Mouse (Mus musculus) fat pad, adult 2 months (tissue): ENCODE data around the gene Pkp4.
A peak's percentile ranks its signal among the peaks of the same experiment; 100 is the strongest.

Source experiments
- DNase-seq: peaks from one replicate; pipeline ENCODE4 v3.0.0-alpha.2; 2011; ENCODE audit warnings: low read depth, low spot score; ENCODE audit errors: extremely low read depth

Pkp4 gene

DNA sequence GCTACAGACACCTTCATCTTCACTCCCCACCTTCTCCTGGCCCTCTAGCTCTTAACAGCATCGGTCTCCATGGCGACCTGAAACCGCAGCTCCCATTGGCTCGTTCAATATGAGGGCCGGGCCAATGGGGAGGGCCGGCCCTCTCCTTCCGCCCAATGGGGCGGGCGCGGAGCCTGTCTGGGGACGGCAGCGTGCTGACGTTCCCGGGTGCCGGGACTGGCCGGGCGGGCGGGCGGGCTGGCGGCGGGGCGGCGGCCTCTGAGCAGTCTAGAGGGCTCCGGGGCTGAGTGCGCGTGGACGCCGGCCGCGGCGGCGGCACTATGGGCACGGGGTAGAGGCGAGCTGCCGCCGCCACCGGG lies at the start of gene Pkp4, which contains the start of gene Ccdc148:
Gene Pkp4, plus strand, starts transcription at position 246 of the 359 bp plus-strand sequence.
Gene Ccdc148, minus strand, starts transcription at position 79 of the 359 bp plus-strand sequence.
- DNase-seq: peak; percentile 31

DNA sequence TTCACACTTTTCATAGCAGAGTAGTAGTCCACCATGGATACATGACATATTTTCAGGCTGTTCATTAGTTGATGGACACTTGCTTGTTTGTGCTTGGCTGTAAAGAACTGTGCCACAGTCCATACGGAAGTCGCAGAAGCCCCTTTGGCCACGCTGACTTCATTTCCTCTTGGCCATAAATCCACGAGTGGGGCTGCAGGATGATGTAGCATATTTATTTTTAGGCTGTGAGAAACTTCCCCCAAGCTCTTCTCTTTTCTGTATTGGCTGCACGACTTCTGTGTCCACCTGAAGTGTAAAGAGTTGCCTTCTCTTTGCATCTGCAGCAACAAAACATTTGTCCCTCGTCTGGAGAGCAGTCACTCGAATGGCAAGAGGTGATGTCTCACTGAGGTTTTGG lies 31.6 kb upstream of the Pkp4 start:
- no peak for DNase-seq

DNA sequence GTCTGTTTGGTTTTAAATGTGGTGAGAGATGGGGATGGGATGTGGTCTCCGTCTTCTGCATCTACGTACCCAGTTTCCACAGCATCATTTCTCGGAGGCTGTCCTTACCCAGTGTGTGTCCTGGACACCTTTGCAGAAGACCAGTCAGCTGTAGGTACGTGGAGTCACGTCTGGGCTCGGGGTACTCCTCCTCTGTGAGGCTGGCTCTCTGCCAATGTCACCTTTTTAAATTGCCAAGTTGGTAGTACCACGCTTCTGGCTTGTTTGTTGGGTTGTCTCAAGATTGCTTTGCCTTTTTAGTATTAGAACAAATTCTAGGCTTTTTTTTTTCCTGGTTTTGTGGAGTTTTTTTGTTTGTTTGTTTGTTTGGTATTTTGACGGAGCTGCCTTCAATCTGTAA lies 30.8 kb upstream of the Pkp4 start:
- no peak for DNase-seq

DNA sequence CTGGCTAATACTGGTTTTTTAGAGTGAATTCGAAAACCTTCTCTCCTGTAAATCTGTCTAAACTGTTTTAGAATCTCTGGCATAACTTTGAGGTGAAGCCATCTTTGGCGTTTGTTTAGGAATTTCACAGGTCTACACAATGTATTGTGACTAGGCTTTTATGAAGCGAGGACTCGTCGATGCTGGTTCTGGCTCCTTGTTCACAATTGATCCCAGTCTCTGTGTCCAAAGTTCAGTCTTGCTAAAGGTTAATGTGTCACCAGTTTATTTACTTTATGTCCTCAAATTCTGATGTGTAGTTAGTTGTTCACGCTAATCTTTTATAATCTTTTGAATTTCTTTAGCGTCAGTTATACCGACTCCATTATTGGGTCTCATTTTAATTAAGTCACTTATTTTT lies 29.6 kb upstream of the Pkp4 start:
- no peak for DNase-seq

DNA sequence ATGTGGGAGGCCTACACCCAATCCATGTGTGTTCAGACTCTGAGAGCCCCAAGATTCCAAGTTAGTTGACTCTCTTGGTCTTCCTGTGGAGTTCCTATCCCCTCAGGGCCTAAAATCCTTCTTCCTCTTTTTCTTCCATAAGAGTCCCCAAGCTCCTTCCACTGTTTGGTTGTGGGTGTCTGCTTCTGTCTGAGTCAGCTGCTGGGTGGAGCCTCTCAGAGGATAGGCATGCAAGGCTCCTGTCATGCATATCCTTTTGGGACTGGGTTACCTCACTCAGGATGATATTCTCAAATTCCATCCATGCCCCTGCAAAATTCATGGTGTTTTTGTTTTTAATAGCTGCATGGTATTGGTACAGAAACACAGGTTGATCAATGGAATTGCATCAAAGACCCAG lies 5.2 kb upstream of the Pkp4 start:
- DNase-seq: no peak

DNA sequence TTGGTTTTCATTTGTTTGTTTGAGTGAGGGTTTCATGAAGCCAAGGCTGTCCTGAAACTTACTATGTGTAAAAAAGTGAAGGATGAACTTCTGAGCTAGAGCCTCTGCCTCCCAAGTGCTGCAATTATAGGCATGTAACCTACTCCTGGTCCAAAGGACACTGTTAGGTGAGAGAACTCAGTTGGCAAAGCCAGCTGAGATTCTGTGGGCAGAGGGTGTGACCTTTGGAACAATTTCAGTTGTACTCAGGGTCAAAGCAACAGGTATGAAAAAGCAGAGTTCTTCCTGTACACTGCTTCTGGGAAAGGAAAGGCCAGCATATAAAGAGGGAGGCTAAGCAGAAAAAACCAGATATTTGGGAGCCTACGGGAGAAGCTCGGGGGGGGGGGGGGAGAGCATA lies 2.5 kb upstream of the Pkp4 start:
- DNase-seq: no peak

DNA sequence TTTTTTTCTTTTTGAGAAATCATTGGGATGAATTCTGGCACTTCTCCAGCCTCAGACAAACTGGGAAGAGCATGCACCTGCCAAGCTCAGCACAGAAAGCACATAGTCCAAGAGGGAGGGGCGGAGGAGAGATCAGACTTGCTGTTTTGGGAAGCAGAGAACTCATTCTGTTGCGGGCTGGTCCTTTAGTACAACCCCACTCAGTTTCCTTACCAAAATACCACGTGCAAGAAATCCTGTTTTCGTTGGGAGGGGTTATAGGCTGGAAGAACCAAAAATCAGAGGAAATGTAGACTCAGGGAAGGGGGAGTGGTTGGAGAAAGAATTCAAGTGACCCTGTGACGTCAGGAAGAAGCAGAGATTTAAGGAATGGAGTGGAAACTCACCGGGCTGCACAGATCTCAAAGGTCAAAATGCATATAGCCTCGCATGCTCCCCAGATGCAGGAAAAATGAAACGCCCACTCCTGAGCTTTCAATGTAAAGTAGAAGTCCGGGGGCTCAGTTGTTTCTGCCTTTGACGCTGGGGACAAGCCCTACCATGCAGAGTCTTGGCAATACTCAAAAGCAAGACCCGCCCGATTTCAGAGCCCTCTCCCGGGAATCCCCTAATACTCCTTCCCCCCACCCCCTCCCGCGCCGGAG lies 567 bp upstream of the Pkp4 start:
- DNase-seq: no peak

DNA sequence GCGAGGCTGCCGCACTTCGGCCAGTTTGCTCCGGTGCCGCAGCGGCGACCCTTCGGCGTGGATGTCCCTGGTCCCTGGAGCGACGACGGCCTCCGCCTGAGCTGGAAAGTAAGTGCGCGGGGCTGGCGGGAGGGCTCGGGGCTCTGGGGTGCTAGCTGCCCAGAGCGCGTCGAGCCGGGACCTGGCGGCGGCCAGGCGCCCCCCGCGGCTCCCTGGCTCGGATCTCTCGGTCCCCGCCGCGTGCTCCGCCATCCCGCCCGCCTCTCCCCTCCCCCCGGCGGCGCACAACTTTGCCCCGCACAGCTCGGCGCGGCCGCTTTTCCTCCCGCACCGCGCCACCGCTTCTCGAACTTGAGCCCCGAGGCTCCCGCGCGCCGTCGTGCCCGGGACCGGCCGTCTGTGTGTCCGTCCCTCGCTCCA lies 381 bp downstream of the Pkp4 start:
- no peak for DNase-seq

DNA sequence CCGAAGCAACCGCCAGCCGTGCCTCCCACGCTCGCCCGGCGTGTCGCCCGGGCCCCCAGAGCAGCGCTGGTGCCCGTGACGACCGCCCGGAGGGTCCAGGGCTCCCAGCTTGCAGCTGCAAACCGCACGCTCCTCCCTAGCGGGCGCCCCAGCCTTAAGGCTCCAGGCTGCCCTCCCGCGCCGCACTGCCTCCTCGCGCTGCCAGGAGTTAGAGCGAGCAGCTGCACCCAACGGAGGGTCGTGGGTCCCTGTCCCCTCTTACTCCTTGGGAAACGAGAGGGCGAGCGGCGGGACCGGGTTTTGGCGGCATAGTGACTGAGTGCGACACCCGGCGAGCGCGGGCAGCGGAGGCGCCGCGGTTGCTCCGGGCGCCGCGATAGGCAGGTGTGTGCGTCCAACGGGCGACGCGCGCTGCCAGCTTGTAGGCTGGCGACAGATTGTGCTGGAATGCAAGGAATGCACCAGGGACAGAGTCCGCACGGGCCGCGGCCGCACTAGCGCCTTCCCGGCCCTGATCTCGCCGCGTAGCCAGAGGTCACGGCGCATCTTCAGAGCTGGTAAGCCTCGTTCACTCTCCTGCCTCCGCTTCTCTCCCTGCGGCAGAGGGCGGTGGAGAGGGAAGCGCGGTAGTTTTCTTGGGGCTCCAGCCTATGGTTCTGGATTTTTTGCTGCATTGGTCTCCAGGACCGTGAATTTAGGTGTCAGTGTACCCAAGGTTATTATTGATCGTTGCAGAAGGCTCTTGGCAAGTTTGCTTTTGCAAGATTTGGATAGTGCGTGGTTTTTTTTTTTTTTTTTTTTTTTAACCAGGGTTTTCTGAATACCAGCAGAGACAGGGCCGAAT lies 1.0 kb downstream of the Pkp4 start:
- no peak for DNase-seq

DNA sequence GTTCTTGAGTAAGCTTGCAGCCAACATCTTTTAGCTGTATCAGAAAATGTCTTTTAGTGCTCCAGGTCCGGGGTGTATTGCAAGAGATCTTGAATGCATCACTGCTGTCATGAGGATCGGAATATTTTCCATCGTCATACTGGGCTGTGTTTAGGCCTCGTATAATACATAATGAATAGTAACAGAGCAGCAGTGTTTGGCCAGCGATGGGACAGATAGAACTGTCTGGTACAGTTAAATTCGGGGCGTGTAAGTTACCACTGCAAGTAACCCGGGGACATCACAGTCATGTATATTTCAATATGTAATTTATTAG lies 1.6 kb downstream of the Pkp4 start:
- no peak for DNase-seq

DNA sequence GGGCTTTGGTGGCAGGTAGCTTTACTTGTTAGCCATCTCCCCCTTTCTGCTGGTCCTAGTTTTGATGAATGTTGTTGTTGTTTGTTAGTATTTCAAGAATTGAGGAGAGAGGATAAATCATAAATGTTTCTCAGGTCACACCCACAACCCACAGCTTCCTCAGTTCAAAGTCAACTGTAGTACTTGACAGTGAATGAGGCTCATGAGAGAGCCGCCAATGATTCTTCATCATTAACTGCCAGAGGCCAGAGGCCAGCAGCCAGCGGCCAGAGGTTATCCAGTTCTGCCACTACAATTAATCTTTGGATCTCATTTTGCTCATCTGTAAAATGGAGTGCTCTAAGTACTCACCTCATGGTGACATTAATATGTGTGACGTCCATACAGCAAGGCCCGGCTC lies 6.3 kb downstream of the Pkp4 start:
- no peak for DNase-seq

DNA sequence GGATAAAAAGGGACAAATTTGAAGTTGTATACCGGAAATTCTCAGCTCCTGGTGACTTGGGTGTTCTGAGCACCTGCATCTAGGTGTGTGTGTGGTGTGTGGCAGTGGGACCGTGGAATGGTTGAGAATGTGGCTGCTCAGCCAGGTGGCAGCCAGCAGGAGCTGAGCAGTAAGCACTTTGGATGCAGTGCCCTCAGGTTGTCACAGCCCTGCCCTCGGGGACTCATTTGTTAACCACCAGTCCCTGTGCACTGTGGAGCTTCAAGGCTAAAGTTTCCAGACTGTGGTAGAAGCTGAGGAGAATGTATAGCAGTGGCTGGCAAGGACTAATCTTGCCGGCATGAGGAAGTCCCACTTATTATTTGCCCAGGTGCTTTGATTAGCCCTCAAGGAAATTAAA lies 7.2 kb downstream of the Pkp4 start:
- DNase-seq: no peak

DNA sequence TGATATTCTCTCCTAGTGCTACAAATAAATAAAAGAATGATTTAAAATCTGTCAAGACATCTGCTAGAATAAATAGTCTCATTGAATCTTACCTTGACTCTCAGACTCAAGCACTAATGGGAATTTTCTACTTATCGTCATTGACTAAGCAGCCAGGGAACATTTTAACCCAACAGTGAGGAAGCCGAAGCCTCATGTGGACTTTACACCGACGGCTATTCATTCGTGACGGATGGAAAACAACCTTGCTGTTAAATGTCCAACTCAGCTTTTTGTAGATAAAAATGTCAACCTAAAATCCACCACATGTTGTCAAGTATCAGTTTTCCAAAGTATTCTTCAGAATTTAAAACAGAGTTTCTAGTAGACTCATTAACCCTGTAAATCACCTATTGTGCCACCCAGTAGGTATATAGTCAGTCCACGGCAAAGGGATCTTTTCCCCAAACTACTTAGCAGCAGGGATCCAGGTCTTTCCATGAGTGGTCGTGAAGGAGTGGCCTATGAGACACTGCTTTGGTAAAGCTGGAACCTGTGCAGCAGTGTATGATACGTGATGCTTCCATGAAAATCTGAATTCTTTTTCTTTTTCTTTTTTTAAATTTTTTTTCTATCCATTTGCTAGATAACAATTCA lies 9.0 kb downstream of the Pkp4 start:
- DNase-seq: no peak

DNA sequence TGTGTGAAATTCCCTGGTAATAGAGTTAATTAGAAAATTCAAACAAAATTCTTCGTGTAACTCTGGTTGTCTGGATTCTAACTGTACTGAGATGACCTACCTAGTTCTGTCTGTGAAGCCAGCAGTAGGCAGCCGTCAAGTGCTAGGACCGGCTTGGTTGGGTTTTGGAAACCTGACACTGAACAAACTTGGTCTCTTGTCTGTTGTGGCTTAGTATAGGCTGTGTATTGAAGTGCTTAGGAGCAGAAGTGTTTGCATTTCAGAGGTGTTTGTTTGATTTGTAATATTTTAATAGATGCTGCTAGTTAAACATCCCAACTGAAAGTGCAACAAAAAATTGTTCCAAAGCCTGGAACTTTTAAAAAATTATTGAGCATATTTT lies 9.5 kb downstream of the Pkp4 start:
- no peak for DNase-seq

DNA sequence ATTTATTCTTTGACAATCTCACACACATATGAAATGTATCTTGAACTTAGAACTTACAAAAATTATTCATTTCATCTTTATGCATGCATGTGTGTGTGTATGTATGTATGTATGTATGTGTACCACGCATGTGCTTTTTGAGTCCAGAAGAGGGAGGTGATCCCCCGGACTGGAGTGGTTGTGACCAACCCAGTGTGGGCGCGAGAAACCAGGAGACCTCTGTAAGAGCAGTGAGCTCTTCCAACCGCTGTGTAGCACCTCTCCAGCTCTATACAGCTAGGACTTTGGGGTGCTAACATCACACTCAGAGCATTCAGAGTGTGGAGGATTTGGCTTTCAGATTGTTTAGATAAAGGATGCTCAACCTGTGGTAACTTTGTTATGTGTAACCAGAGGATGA lies 9.9 kb downstream of the Pkp4 start:
- DNase-seq: no peak

DNA sequence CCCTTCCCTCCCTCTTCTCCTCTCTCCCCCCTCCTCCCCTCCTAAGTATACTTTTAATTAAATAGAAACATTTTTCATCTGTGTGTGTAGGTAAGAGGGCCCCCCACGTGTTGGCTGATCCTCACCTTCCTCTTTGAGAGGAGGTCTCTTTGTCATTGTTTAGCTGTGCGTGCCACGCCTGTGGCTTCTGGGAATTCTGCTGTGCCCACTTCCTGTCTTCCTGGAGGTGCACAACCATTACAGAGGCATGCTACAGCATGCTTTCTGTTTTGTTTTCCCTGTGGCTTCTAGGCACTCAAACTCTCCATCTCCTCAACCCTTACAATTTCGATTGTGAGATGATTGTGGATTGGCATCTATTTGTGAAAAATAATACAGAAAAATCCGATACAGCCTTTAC lies 10.9 kb downstream of the Pkp4 start:
- DNase-seq: no peak

DNA sequence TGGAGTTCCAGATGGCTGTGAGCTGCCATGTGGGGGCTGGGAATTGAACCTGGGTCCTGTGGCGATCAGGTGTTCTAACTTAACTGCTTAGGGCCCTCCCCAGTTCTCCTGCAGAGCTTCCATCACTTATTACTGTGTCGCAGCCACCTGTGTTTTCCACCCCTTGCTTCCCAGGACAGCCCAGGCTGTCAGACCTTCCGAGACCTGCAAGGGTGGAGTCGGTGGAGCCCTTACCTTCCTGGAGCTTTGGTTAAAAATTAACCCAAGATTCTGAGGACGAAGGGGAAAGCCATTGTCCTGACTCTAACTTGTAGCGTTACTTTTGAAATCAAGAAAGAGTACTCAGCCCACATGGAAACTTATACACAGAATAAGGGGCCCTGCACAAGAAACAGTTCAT lies 15.3 kb downstream of the Pkp4 start:
- DNase-seq: no peak

DNA sequence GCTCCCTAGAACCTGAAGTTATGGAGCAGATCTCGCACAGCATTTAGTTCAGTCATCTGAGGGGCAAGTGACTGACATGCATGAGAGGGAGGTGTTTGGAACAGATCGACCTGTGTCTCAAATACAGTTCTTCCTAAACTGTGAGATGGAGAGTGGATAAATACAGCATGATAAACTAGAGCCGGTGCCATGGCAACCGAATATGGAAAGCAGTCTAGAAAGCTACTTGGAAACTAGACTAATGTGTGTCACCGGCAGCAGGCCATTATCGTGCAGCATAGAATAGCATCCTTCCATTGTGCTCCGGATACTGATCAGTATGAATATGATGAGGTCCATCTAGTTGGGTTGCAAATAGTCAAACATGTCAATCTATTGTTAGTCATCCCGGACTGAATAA lies 17.5 kb downstream of the Pkp4 start:
- DNase-seq: no peak

DNA sequence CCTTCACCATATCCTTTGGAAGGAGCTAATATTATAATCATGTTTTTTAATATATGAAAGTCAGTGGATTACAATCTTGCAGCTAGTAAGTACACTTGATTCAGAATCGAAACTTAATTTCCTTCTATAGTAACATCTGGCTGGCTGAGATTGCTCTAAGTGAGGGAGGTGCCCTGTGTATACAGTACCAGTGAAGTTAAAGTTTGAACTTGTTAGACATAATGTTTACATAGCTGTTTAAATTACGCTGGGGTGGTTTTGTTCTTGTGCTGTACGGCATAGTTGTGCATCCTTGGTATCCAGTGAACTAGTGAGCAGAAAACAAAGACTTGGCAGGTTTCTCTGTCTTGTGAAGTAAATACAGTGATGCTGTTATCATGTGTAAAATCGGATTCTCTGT lies 18.3 kb downstream of the Pkp4 start:
- DNase-seq: no peak

DNA sequence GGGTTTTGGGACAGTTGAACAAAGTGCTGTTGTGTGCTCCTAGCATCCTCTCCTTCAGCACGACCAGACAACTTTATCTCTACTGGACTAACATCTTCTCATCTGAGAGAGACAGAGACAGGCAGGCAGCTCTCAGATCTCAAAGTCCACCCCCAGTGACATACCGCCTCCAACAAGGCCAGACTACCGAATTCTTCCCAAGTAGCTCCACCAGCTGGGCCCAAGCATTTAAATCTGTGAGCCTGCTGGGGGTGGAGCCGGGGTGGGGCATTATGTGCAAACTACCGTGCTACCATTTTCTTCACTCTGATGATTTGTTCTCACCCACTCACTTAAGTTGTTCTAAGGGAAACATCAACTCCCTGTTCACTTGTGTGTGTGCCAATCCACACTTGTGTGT lies 18.8 kb downstream of the Pkp4 start:
- no peak for DNase-seq

DNA sequence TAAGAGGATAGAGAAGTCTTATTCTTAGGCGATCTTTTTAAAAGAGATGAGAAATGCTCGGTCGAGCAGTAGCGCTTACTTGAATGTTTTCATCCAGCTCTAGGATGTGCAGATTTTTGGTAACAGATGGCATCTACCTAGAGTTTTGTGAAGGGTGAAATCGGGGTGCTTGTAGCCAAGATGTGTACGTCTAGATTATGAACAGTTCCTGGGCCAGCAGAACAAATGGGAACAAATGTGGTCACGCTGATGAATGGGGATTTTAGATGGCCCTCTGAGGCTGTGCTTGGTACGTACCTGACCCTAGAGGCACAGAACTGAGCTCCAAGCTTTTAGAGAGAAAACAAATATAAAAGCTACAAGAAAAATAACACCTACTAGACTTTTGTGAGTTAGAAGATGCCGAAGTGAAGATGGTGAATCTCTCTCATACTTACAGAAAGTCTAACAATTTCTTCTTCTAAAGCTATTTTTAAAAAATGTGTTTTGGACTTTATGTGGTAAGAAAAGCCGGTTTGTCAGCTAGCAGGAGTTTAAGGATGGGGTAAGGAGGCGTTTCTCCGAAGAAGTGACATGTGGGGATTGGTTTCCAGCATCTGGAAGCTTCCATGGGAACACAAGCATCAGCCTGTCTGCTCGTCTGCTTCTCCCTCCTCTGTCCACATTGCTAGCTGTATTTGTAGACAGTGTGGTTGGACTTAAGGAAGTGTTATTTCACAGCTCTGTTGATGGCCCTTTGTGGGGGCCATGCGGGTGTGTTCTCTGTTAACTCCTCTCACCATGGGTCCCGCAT lies 20.9 kb downstream of the Pkp4 start:
- DNase-seq: no peak

DNA sequence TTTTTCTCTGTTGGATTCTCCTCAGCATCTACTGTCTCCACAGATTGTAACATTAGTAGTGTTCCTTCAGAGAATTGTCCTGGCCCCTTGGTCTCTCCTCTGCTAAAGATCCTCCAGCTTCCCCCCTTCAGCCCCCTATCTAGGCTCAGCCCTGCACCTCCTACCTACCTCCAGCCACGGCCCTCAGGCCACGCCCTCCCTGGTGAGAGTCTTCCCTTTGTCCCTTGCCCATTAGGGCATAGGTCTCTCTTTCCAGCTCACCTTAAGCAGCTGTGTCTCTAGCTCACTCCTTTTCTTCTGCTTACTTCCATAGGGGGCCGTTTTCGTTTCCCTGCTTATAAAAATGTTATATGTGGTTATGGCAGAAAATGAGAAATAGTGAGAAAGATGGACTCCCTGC lies 22.9 kb downstream of the Pkp4 start:
- DNase-seq: no peak
